Mouse (Mus musculus): ENCODE measurements at regions not wholly inside any gene's neighbourhood (a gene's known extent, or its start where the extent isn't known, plus 50 kb on each side); places are given as distances from the start of the nearest gene placed in this dataset.

DNA sequence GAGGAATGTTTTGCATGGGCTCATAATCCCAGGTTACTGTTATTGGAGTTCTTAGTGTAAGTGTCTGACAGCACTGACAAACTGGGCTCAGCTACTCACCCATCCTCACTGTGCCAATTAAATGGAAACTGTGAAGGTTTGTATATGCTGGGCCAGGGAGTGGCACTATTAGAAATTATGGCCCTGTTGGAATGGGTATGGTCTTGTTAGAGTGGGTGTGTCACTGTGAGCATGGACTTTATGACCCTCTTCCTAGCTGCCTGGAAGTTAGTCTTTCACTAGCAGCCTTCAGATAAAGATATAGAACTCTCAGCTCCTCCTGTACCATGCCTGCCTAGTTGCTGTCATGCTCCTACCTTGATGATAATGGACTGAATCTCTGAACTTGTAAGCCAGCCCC, 464.3 kb downstream of the Adam3 start:
- H3K36me3 ChIP-seq (ENCODE audit: control insufficient read depth, insufficient read depth, low read length), result no peaks in the 10 kb centered on the region
- no peak overlapping the region for H3K27ac ChIP-seq (ENCODE audit: control insufficient read depth, insufficient read depth, low read length)
- TF ChIP-seq CTCF (IDR thresholded peaks at IDR 0.05; ENCODE audit: borderline replicate concordance, control insufficient read depth, extremely low read depth, insufficient read depth, low read length, poor library complexity) (no peak), POLR2A (IDR thresholded peaks at IDR 0.05; ENCODE audit: control insufficient read depth, extremely low read depth, insufficient read depth, low read length, poor library complexity) (no peak)
- no peaks in the 10 kb centered on the region for H3K27me3 ChIP-seq (ENCODE audit: control insufficient read depth, insufficient read depth, low read length)
- no peak for DNase-seq
- H3K4me1 ChIP-seq (replicated peaks; ENCODE audit: control insufficient read depth, insufficient read depth, low read length), result no peaks in the 10 kb centered on the region
- H3K4me3 ChIP-seq (ENCODE audit: control insufficient read depth, insufficient read depth, low read length), result no peak overlapping the region

DNA sequence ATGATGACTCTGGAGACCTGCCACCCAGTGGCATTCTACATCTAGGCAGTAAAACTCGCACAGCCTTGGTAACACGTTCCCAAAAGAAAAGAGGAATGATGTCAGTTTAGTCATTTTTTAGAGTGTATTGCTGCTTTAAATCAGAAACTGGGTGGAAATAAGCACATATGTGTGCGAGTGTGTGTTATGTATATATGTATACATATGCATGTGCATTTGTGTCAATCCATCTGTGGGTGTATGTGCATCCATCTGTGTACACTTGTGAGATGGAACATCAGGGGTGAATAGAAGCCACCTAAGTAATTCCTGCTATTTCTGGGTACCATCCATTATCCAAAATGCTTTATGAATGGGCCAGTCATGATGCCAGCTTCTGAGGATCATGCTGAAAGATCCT, 467.0 kb downstream of the Adam3 start:
- WGBS, result 87% methylated on average over 3 of the region's 3 CpGs
- no peak for TF ChIP-seq CTCF (IDR thresholded peaks at IDR 0.05; ENCODE audit: borderline replicate concordance, control insufficient read depth, extremely low read depth, insufficient read depth, low read length, poor library complexity)
- no peak for TF ChIP-seq POLR2A (IDR thresholded peaks at IDR 0.05; ENCODE audit: control insufficient read depth, extremely low read depth, insufficient read depth, low read length, poor library complexity)

DNA sequence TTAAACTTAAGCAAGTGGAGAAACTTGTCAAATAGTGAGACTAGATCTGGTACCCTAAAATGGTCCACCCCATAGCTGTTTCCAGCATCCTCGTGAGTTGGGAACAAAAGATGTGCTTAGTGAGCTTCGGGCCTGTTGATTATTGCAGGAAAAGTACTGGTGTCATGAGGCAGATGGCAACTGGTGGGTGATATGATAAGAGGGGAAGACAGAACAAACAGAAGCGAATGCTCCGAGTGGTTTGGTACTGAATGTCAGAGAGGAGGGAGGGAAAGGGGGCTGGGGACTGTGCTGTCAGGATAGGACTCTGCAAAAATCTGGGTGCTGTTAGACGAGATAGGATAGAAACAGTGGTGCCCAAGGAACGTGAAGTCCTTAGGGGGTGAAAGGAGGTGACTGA, 483.4 kb downstream of the Adam3 start:
- DNase-seq, result no peak
- Histone ChIP-seq H3K27ac (ENCODE audit: control insufficient read depth, insufficient read depth, low read length) (no peak overlapping the region), H3K4me1 (replicated peaks; ENCODE audit: control insufficient read depth, insufficient read depth, low read length) (no peaks in the 10 kb centered on the region), H3K36me3 (ENCODE audit: control insufficient read depth, insufficient read depth, low read length) (no peaks in the 10 kb centered on the region), H3K27me3 (ENCODE audit: control insufficient read depth, insufficient read depth, low read length) (no peaks in the 10 kb centered on the region), H3K4me3 (ENCODE audit: control insufficient read depth, insufficient read depth, low read length) (no peak overlapping the region)
- TF ChIP-seq CTCF (IDR thresholded peaks at IDR 0.05; ENCODE audit: borderline replicate concordance, control insufficient read depth, extremely low read depth, insufficient read depth, low read length, poor library complexity) (no peak), POLR2A (IDR thresholded peaks at IDR 0.05; ENCODE audit: control insufficient read depth, extremely low read depth, insufficient read depth, low read length, poor library complexity) (no peak)
- WGBS, result 84% methylated on average over 6 of the region's 6 CpGs

More for the DNA sequence above, 467.0 kb downstream of the Adam3 start:
- no peak for DNase-seq
- Histone ChIP-seq H3K36me3 (ENCODE audit: control insufficient read depth, insufficient read depth, low read length) (no peaks in the 10 kb centered on the region), H3K4me1 (replicated peaks; ENCODE audit: control insufficient read depth, insufficient read depth, low read length) (no peaks in the 10 kb centered on the region), H3K27ac (ENCODE audit: control insufficient read depth, insufficient read depth, low read length) (no peak overlapping the region), H3K4me3 (ENCODE audit: control insufficient read depth, insufficient read depth, low read length) (no peak overlapping the region), H3K27me3 (ENCODE audit: control insufficient read depth, insufficient read depth, low read length) (no peaks in the 10 kb centered on the region)

DNA sequence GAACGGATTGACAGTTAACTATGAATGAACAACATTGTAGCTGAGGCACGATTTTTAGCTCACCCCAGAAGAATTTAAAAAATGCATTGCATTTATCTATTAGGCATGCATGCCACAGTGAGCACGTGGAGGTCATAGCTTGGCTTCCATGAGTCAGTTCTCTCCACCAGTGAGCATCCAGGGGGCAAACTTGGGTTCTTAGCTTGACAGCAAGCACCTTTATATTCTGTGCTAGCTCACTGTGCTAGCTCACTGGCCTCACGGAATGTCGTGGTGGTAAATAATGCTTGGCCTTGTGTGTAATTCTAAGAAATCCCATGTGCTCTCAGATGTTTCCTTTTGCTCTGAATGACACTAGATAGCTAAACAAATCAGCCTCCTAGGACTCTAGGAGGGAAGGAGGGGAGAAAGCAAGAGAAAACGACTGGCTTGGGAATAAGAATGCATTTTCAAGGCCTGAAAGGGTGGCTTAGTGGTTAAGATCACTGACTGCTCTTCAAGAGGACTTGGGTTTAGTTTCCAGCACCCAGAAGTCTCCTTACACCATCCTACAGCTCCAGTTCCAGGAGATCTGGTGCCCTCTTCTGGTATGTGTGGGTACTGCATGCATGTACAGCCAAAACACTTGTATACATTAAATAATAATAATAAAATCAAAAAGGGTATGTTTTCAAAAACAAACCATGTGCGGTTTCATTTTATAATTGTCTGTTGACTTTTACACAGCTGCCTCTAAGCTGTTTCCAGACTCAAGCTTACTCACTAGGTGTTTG, 485.3 kb downstream of the Adam3 start:
- 88% methylated on average over 7 of the region's 7 CpGs for WGBS
- no peak overlapping the region for H3K4me3 ChIP-seq (ENCODE audit: control insufficient read depth, insufficient read depth, low read length)
- no peaks in the 10 kb centered on the region for H3K4me1 ChIP-seq (replicated peaks; ENCODE audit: control insufficient read depth, insufficient read depth, low read length)
- no peaks in the 10 kb centered on the region for H3K27me3 ChIP-seq (ENCODE audit: control insufficient read depth, insufficient read depth, low read length)
- DNase-seq, result no peak
- no peak overlapping the region for H3K27ac ChIP-seq (ENCODE audit: control insufficient read depth, insufficient read depth, low read length)
- TF ChIP-seq POLR2A (IDR thresholded peaks at IDR 0.05; ENCODE audit: control insufficient read depth, extremely low read depth, insufficient read depth, low read length, poor library complexity), result no peak
- no peak for TF ChIP-seq CTCF (IDR thresholded peaks at IDR 0.05; ENCODE audit: borderline replicate concordance, control insufficient read depth, extremely low read depth, insufficient read depth, low read length, poor library complexity)
- no peaks in the 10 kb centered on the region for H3K36me3 ChIP-seq (ENCODE audit: control insufficient read depth, insufficient read depth, low read length)

DNA sequence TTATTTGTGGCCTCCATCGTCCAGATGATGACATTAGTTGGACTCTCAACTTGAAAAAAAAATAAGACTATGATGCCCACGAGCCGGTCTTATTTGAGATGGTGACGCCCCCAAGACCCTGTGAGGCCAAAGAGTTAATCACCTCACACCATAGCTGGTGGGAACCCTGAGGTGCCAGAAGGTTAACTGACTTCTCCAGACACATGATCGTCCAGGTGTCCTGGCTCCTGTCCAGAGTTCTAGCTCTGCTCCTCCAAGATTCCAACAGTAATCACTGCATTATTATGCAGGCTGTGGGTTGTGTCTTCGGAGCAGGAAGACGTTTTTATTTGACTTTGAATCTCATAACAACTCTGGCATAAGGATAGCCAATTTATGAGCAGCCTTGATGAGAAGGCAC, 490.7 kb downstream of the Adam3 start:
- Histone ChIP-seq H3K36me3 (ENCODE audit: control insufficient read depth, insufficient read depth, low read length) (no peaks in the 10 kb centered on the region), H3K4me1 (replicated peaks; ENCODE audit: control insufficient read depth, insufficient read depth, low read length) (no peaks in the 10 kb centered on the region), H3K4me3 (ENCODE audit: control insufficient read depth, insufficient read depth, low read length) (no peak overlapping the region), H3K27ac (ENCODE audit: control insufficient read depth, insufficient read depth, low read length) (no peak overlapping the region), H3K27me3 (ENCODE audit: control insufficient read depth, insufficient read depth, low read length) (no peaks in the 10 kb centered on the region)
- DNase-seq, result no peak
- 86% methylated on average over 7 of the region's 7 CpGs for WGBS
- TF ChIP-seq POLR2A (IDR thresholded peaks at IDR 0.05; ENCODE audit: control insufficient read depth, extremely low read depth, insufficient read depth, low read length, poor library complexity) (no peak), CTCF (IDR thresholded peaks at IDR 0.05; ENCODE audit: borderline replicate concordance, control insufficient read depth, extremely low read depth, insufficient read depth, low read length, poor library complexity) (no peak)

DNA sequence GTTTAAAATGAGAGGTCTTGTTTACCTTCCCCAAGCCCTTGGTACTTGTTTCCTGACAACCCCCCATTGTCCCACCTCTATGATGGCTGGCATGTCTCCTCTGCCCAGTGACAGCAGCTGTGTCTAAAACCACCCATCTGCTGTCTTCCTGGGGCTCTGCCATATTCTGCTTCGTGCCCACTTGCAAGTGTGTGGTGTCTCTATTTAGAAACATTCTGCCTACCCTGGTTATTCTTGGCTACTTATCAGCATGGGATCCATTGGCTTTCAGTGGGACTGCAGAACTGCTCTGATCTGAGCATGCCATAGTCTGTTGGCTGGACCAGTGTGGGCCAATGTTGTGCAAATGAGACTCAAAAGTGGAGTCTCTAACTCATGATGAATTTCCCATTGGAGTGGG, 497.5 kb downstream of the Adam3 start:
- no peak for DNase-seq
- no peak overlapping the region for H3K27ac ChIP-seq (ENCODE audit: control insufficient read depth, insufficient read depth, low read length)
- H3K4me3 ChIP-seq (ENCODE audit: control insufficient read depth, insufficient read depth, low read length), result no peak overlapping the region
- no peaks in the 10 kb centered on the region for H3K27me3 ChIP-seq (ENCODE audit: control insufficient read depth, insufficient read depth, low read length)
- TF ChIP-seq POLR2A (IDR thresholded peaks at IDR 0.05; ENCODE audit: control insufficient read depth, extremely low read depth, insufficient read depth, low read length, poor library complexity), result no peak
- whole genome bisulfite sequencing, result 78% methylated on average over 1 of the region's 1 CpGs
- H3K36me3 ChIP-seq (ENCODE audit: control insufficient read depth, insufficient read depth, low read length), result no peaks in the 10 kb centered on the region
- H3K4me1 ChIP-seq (replicated peaks; ENCODE audit: control insufficient read depth, insufficient read depth, low read length), result no peaks in the 10 kb centered on the region
